Mouse (Mus musculus) embryonic facial prominence, embryonic 11.5 days (tissue): ENCODE data around the gene Cd72. TPM values are rescaled to one million over a fixed set of nuclear protein-coding genes. Genes with fewer than 3 reads are reported as not detected.
"Not testable (repeated sequence)": the region's sequence is repeated elsewhere in the genome, so short reads cannot be mapped to it uniquely, and the experiment has no call there.

ENCODE experiments used
- ATAC-seq: fragments of 200-750 bp; cut with Nextera tagmentation; replicated peaks from 2 replicates; pipeline ENCODE4 v1.8.0; 2017; ENCODE audit warnings: low read depth; ENCODE audit not compliant: insufficient number of reproducible peaks, low FRiP score, low TSS enrichment
- DNase-seq: peaks from one replicate; pipeline ENCODE4 v3.0.0-alpha.2; 2015; ENCODE audit warnings: low spot score
- H3K27ac ChIP-seq: fragments of 300-500 bp; sonication (generic); replicated peaks from 2 replicates; pipeline ENCODE4 v1.5.1; 2014; ENCODE audit warnings: mild to moderate bottlenecking, low read depth, low read length, control low read depth
- H3K27me3 ChIP-seq: fragments of 300-500 bp; sonication (generic); 2 replicates; pipeline ENCODE4 v1.6.1; 2014; ENCODE audit warnings: mild to moderate bottlenecking, low read length, moderate library complexity, mixed read lengths; ENCODE audit not compliant: control insufficient read depth, insufficient read depth
- H3K36me3 ChIP-seq: fragments of 300-500 bp; sonication (generic); replicated peaks from 2 replicates; pipeline ENCODE4 v1.6.1; 2014; ENCODE audit warnings: low read depth, mild to moderate bottlenecking, low read length, moderate library complexity, mixed read lengths; ENCODE audit not compliant: control insufficient read depth, insufficient read depth
- H3K4me1 ChIP-seq: fragments of 300-500 bp; sonication (generic); 2 replicates; pipeline ENCODE4 v1.6.1; 2014; ENCODE audit warnings: low read length, mixed read lengths; ENCODE audit not compliant: control insufficient read depth, insufficient read depth
- H3K4me2 ChIP-seq: fragments of 300-500 bp; sonication (generic); 2 replicates; pipeline ENCODE4 v1.6.1; 2014; ENCODE audit warnings: low read depth, mild to moderate bottlenecking, control low read depth, low read length, moderate library complexity
- H3K4me3 ChIP-seq: fragments of 300-500 bp; sonication (generic); 2 replicates; pipeline ENCODE4 v1.5.1; 2014; ENCODE audit warnings: low read depth, low read length, control low read depth
- H3K9ac ChIP-seq: fragments of 300-500 bp; sonication (generic); replicated peaks from 2 replicates; pipeline ENCODE4 v1.6.1; 2014; ENCODE audit warnings: mild to moderate bottlenecking, control low read depth, low read length
- H3K9me3 ChIP-seq: fragments of 300-500 bp; sonication (generic); replicated peaks from 2 replicates; pipeline ENCODE4 v1.6.1; 2016; ENCODE audit warnings: mild to moderate bottlenecking, low read length, inconsistent platforms, mixed read lengths; ENCODE audit not compliant: control insufficient read depth
- WGBS: fragments of 180-500 bp; shearing (Covaris S2); extraction: QIAGEN DNeasy Blood & Tissue Kit; methylation state at CpG from one replicate; pipeline ENCODE4 v1.1.7; 2014; 5-methylcytosine and 5-hydroxymethylcytosine counted together
- polyA plus RNA-seq: library from polyadenylated mRNA; unstranded; fragments of >200 nt; fragmentation: Nextera tagmentation; extraction: Ambion mirVana; gene quantifications from 2 replicates; pipeline ENCODE4 v1.2.1, GENCODE M21; 2014

Gene Cd72
- polyA plus RNA-seq, 1 experiment from 2014 or later, result 2.4 TPM

GRCm38 (mm10) chr4:43496587-43496986 is 42.2 kb upstream of the Cd72 start:
- ATAC-seq (no peak), DNase-seq (no peak)
- H3K4me2 ChIP-seq, result no peak overlapping the region
- no peaks in the 10 kb centered on the region for H3K9me3 ChIP-seq
- no peak overlapping the region for H3K27ac ChIP-seq
- H3K4me3 ChIP-seq, result no peak overlapping the region
- no peaks in the 10 kb centered on the region for H3K27me3 ChIP-seq
- H3K36me3 ChIP-seq, result 0 out of 2 replicates have a peak, but pooled peaks cover 3% of the 10 kb centered on the region
- WGBS, result 63% methylated on average over 6 of the region's 6 CpGs
- H3K4me1 ChIP-seq, result peaks cover 8% of the 10 kb centered on the region
- H3K9ac ChIP-seq, result no peak overlapping the region

GRCm38 (mm10) chr4:43493846-43494240 is 39.4 kb upstream of the Cd72 start:
- H3K9ac ChIP-seq, result peak overlapping the region; percentile 58
- H3K9me3 ChIP-seq, result no peaks in the 10 kb centered on the region
- peak overlapping the region; percentile 52 for H3K4me3 ChIP-seq
- WGBS, result 3% methylated on average over 9 of the region's 9 CpGs
- H3K36me3 ChIP-seq, result 0 out of 2 replicates have a peak, but pooled peaks cover 3% of the 10 kb centered on the region
- peak overlapping the region; percentile 60 for H3K27ac ChIP-seq
- H3K4me2 ChIP-seq, result peak overlapping the region; percentile 61
- DNase-seq (peak; percentile 24), ATAC-seq (no peak)
- peaks cover 6% of the 10 kb centered on the region for H3K4me1 ChIP-seq
- no peaks in the 10 kb centered on the region for H3K27me3 ChIP-seq

GRCm38 (mm10) chr4:43493186-43493845 is 38.9 kb upstream of the Cd72 start:
- Histone ChIP-seq H3K4me1 (peaks cover under 1% of the 10 kb centered on the region), H3K36me3 (0 out of 2 replicates have a peak, but pooled peaks cover 3% of the 10 kb centered on the region), H3K9ac (peak overlapping the region; percentile 58), H3K9me3 (no peaks in the 10 kb centered on the region), H3K4me2 (peak overlapping the region; percentile 61), H3K27me3 (no peaks in the 10 kb centered on the region), H3K4me3 (peak overlapping the region; percentile 52), H3K27ac (peak overlapping the region; percentile 60)
- WGBS, result 1% methylated on average over 47 of the region's 47 CpGs
- ATAC-seq, result peak; percentile 91
- peak; percentile 99 for DNase-seq

GRCm38 (mm10) chr4:43492821-43493185 is 38.4 kb upstream of the Cd72 start, which contains the start of gene Ccdc107:
Gene Ccdc107 (plus strand): TSS chr4:43492900.
- DNase-seq (peak; percentile 96), ATAC-seq (peak; percentile 96)
- H3K9me3 ChIP-seq, result no peaks in the 10 kb centered on the region
- peak within 1 kb of the TSS; percentile 52 for H3K4me3 ChIP-seq
- peak within 1 kb of the TSS; percentile 60 for H3K27ac ChIP-seq
- peak within 1 kb of the TSS; percentile 61 for H3K4me2 ChIP-seq
- H3K36me3 ChIP-seq, result 0 out of 2 replicates have a peak, but pooled peaks cover 3% of the 10 kb centered on the region
- H3K27me3 ChIP-seq, result no peaks in the 10 kb centered on the region
- WGBS, result under 1% methylated on average over 25 of the region's 25 CpGs
- H3K4me1 ChIP-seq, result no peaks in the 10 kb centered on the region; the same call in none of the 2 replicates
- peak within 1 kb of the TSS; percentile 58 for H3K9ac ChIP-seq

- H3K9me3 ChIP-seq, result no peaks in the 10 kb centered on the region
- H3K4me3 ChIP-seq, result no peak overlapping the region
- H3K4me1 ChIP-seq, result no peaks in the 10 kb centered on the region; the same call in 1 of the 2 replicates
- no peak for DNase-seq
- 46% methylated on average over 12 of the region's 12 CpGs for WGBS
- H3K9ac ChIP-seq, result no peak overlapping the region
- H3K36me3 ChIP-seq, result 0 out of 2 replicates have a peak, but pooled peaks cover 3% of the 10 kb centered on the region
- ATAC-seq, result no peak
- H3K4me2 ChIP-seq, result no peak overlapping the region; the same call in 1 of the 2 replicates
- no peak overlapping the region for H3K27ac ChIP-seq
- no peaks in the 10 kb centered on the region for H3K27me3 ChIP-seq
These were observed 37.8 kb upstream of the Cd72 start for GRCm38 (mm10) chr4:43492101-43492820.

GRCm38 (mm10) chr4:43490801-43491200 is 36.4 kb upstream of the Cd72 start:
- ATAC-seq, result no peak
- 92% methylated on average over 5 of the region's 5 CpGs for WGBS
- H3K27me3 ChIP-seq, result no peaks in the 10 kb centered on the region

GRCm38 (mm10) chr4:43489611-43490010 is 35.2 kb upstream of the Cd72 start:
- Histone ChIP-seq H3K4me3 (no peak overlapping the region), H3K27ac (no peak overlapping the region), H3K4me2 (no peak overlapping the region), H3K27me3 (no peaks in the 10 kb centered on the region), H3K4me1 (no peaks in the 10 kb centered on the region; the same call in 1 of the 2 replicates), H3K9me3 (no peaks in the 10 kb centered on the region), H3K36me3 (no peaks in the 10 kb centered on the region), H3K9ac (no peak overlapping the region)
- no peak for DNase-seq
- ATAC-seq, result no peak
- 94% methylated on average over 3 of the region's 3 CpGs for WGBS

More at GRCm38 (mm10) chr4:43490801-43491200, 36.4 kb upstream of the Cd72 start:
- Histone ChIP-seq H3K4me2 (no peak overlapping the region), H3K9me3 (no peaks in the 10 kb centered on the region), H3K27ac (no peak overlapping the region), H3K4me3 (no peak overlapping the region), H3K9ac (no peak overlapping the region), H3K36me3 (0 out of 2 replicates have a peak, but pooled peaks cover 2% of the 10 kb centered on the region), H3K4me1 (no peaks in the 10 kb centered on the region; the same call in 1 of the 2 replicates)
- DNase-seq, result no peak

- not testable (repeated sequence) for H3K27me3 ChIP-seq, H3K36me3 ChIP-seq, H3K4me2 ChIP-seq, H3K9ac ChIP-seq, H3K4me3 ChIP-seq, H3K4me1 ChIP-seq, DNase-seq, ATAC-seq, H3K27ac ChIP-seq, H3K9me3 ChIP-seq
- 80% methylated on average over 5 of the region's 5 CpGs for WGBS
These were observed 31.2 kb upstream of the Cd72 start for GRCm38 (mm10) chr4:43485666-43486065.
